Mouse (Mus musculus) gastrocnemius, postnatal 10 days (tissue): ENCODE measurements around the gene Gm47959. TPM values are rescaled to one million over a fixed set of nuclear protein-coding genes. Genes with fewer than 3 reads are reported as not detected.
"Not testable (repeated sequence)": the region's sequence is repeated elsewhere in the genome, so short reads cannot be mapped to it uniquely, and the experiment has no call there.

Experiments used
- DNase-seq: peaks from one replicate; pipeline ENCODE4 v3.0.0; 2021; ENCODE audit warnings: mixed read lengths
- long read RNA-seq, 2 experiments: library from polyadenylated mRNA; stranded (forward); transcript quantifications; one replicate each; pipeline ENCODE4 v2.0.0; 2021
- total RNA-seq, 2 experiments: library from RNA; stranded (reverse); gene quantifications; 2 replicates each; pipeline ENCODE4 v1.2.3; 2021

Gene Gm47959
- total RNA-seq = not detected
- long read RNA-seq, experiment 1 = 0 reads
- long read RNA-seq, experiment 2 = 0 reads

- not testable (repeated sequence) for DNase-seq
Measured at GRCm38 (mm10) chr1:83000306-83000705, at the start of gene Gm47959. Gm47959 (plus strand) TSS chr1:83000548.

- DNase-seq = not testable (repeated sequence)
Measured at GRCm38 (mm10) chr1:82955913-82956312, 44.4 kb upstream of the Gm47959 start, which contains the start of gene Gm7544. Gm7544 (minus strand) TSS chr1:82956013.

GRCm38 (mm10) chr1:82959870-82960385 lies 40.4 kb upstream of the Gm47959 start, which contains the start of gene Gm47955:
Gm47955 (plus strand) TSS chr1:82960286.
- no peak for DNase-seq

- DNase-seq = no peak
Measured at GRCm38 (mm10) chr1:82966413-82966812, 33.9 kb upstream of the Gm47959 start.

GRCm38 (mm10) chr1:82972046-82972445 lies 28.3 kb upstream of the Gm47959 start:
- DNase-seq = no peak

- DNase-seq = no peak
Measured at GRCm38 (mm10) chr1:82973244-82973643, 27.1 kb upstream of the Gm47959 start.

GRCm38 (mm10) chr1:82973901-82974300 lies 26.4 kb upstream of the Gm47959 start:
- DNase-seq = no peak

- no peak for DNase-seq
Measured at GRCm38 (mm10) chr1:82974342-82974741, 26.0 kb upstream of the Gm47959 start.

- DNase-seq = no peak
Measured at GRCm38 (mm10) chr1:82975750-82976149, 24.6 kb upstream of the Gm47959 start.

GRCm38 (mm10) chr1:82977840-82978239 lies 22.5 kb upstream of the Gm47959 start:
- no peak for DNase-seq

GRCm38 (mm10) chr1:82986738-82987137 lies 13.6 kb upstream of the Gm47959 start:
- no peak for DNase-seq

- no peak for DNase-seq
Measured at GRCm38 (mm10) chr1:82987530-82988198, 12.7 kb upstream of the Gm47959 start.

GRCm38 (mm10) chr1:82991062-82991461 lies 9.3 kb upstream of the Gm47959 start:
- no peak for DNase-seq

- DNase-seq = no peak
Measured at GRCm38 (mm10) chr1:82991596-82991995, 8.8 kb upstream of the Gm47959 start.

GRCm38 (mm10) chr1:82992093-82992492 lies 8.3 kb upstream of the Gm47959 start:
- DNase-seq = no peak

GRCm38 (mm10) chr1:82993947-82994346 lies 6.4 kb upstream of the Gm47959 start:
- no peak for DNase-seq

- no peak for DNase-seq
Measured at GRCm38 (mm10) chr1:83006218-83007179, 6.2 kb downstream of the Gm47959 start.

- no peak for DNase-seq
Measured at GRCm38 (mm10) chr1:83007471-83007870, 7.1 kb downstream of the Gm47959 start.

GRCm38 (mm10) chr1:83014477-83014876 lies 14.1 kb downstream of the Gm47959 start:
- no peak for DNase-seq

GRCm38 (mm10) chr1:83015329-83015879 lies 15.1 kb downstream of the Gm47959 start:
- DNase-seq = no peak

- no peak for DNase-seq
Measured at GRCm38 (mm10) chr1:83016556-83016955, 16.2 kb downstream of the Gm47959 start.

- DNase-seq = no peak
Measured at GRCm38 (mm10) chr1:83031950-83032349, 31.6 kb downstream of the Gm47959 start.
